Mouse (Mus musculus): ENCODE measurements around the gene Shc4.

DNA sequence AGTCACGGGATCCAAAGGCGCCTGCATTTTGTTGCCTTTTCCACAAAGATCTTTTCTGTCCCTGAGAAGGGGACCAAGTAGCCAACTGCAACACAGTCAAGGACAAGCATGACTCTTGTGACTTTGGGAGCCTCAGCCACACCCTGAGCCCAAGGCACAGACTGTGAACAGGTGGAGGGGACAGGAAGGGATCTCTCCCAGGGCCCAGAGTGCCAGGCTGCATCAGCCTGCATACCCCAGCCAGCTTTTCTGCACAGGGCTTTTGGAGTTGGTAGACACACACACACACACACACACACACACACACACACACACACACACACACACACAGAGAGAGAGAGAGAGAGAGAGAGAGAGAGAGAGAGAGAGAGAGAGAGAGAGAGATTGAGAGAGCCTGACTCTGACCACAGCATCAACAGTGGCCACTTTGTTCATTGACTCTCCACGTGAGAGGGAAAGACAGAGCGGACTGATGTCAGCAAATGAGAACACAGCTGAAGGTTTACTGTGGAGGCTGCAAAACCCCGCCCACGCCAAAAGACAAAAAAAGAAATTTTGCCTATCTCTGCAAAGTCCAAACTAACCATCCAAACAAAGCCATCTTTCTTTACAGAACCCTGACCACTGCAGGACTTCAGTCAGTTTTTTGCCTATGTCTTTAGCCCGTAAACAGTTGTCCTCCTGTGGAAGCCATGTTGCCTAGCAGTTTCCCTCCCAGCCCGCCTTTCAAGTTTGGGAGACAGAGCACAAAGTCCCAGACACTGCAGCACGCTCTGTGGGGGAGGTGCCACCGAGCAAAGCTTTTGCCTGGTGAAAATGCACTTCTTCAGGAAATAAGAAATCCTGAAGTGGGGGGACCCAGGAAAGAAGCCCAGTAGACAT, 39.1 kb downstream of the Shc4 start:
- TF ChIP-seq NANOG (IDR thresholded peaks at IDR 0.05; ENCODE audit: borderline replicate concordance, low read length) (no peak), CTCF (conservative IDR thresholded peaks at IDR 0.05; ENCODE audit: low read length) (no peak), POU5F1 (IDR thresholded peaks at IDR 0.05; ENCODE audit: borderline replicate concordance, low read length) (no peak)
